Mouse (Mus musculus): ENCODE measurements around the gene Fbxl15. TPM values are rescaled to one million over a fixed set of nuclear protein-coding genes. Genes with fewer than 3 reads are reported as not detected.

Gene Fbxl15
- 10.4 and 11.8 TPM in 2 replicates for polyA plus RNA-seq (2014; fragmentation: Nextera tagmentation; extraction: Ambion mirVana)

GRCm38 (mm10) chr19:46328081-46329030, at the start of gene Fbxl15:
TSS of gene Fbxl15 (plus strand) at chr19:46328184.
- ATAC-seq (ENCODE audit: insufficient number of reproducible peaks, insufficient read depth, low FRiP score, low read depth): peak; percentile 86
- WGBS: under 1% methylated on average over 81 of the region's 81 CpGs
- peak within 1 kb of the TSS; percentile 64 to 73 for H3K4me3 ChIP-seq (ENCODE audit: control insufficient read depth in 1 of 2, insufficient read depth in 1 of 2, low read depth in 1 of 2, low read length in 2 of 2)
- peak within 1 kb of the TSS; percentile 66 for H3K9ac ChIP-seq (ENCODE audit: low read length)
- H3K4me1 ChIP-seq (ENCODE audit: control insufficient read depth in 2 of 2, insufficient read depth in 2 of 2, low read length in 2 of 2): peaks cover 8 to 19% of the 10 kb centered on the region in 2 experiments
- H3K4me2 ChIP-seq (ENCODE audit: low read length): peak within 1 kb of the TSS; percentile 100
- peak within 1 kb of the TSS; percentile 69 to 81 for H3K27ac ChIP-seq (replicated peaks in 1 of 2; ENCODE audit: control insufficient read depth in 1 of 2, insufficient read depth in 1 of 2, low read depth in 2 of 2, low read length in 2 of 2)
- H3K9me3 ChIP-seq (ENCODE audit: control insufficient read depth, low read length): no peaks in the 10 kb centered on the region
- peaks cover 43% of the 10 kb centered on the region for H3K27me3 ChIP-seq (ENCODE audit: control insufficient read depth, insufficient read depth, low read length)
- H3K36me3 ChIP-seq (ENCODE audit: control insufficient read depth, insufficient read depth, low read length): peaks cover 25% of the 10 kb centered on the region

DNA sequence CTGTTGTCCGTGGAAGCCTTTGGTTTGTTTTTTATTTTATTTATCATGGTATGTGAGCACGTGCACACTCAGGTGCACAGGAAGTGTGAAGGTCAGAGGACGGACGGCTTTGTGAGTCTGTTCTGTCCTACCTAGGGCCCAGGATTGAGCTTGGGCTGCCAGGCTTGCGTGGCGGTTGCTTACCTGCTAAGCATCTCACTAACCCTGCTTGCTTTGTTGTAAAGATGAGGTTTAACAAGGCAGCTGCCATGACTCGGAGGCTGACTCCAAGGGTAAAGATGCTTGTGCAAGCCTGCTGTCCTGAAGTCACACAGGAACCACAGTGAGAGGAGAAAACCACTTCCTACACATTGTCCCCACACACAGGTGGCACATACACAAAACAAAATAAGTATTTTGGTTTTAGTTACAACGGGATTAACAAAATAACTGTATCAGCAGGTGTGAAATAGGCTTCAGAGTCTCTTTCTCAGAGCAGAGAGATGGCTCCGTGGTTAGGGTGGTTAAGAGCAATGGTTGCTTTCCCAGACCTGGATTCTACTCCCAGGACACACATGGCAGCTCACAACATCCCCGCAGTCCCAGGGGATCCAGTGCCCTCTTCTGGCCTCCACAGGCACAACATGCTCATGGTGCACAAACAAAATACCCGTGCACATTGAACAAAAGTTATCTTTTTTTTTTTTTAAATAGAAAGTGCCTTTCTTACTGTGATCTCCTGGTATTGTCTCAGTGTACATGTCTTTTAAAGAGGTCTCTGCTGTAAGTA, 45.7 kb upstream of the Fbxl15 start:
- no peak for ATAC-seq (ENCODE audit: insufficient number of reproducible peaks, insufficient read depth, low FRiP score, low read depth)
- Histone ChIP-seq H3K36me3 (ENCODE audit: control insufficient read depth, insufficient read depth, low read length) (peaks cover 98% of the 10 kb centered on the region), H3K27ac (replicated peaks in 1 of 2; ENCODE audit: control insufficient read depth in 1 of 2, insufficient read depth in 1 of 2, low read depth in 2 of 2, low read length in 2 of 2) (no peak overlapping the region), H3K4me2 (ENCODE audit: low read length) (no peak overlapping the region), H3K4me3 (ENCODE audit: control insufficient read depth in 1 of 2, insufficient read depth in 1 of 2, low read depth in 1 of 2, low read length in 2 of 2) (no peak overlapping the region), H3K4me1 (ENCODE audit: control insufficient read depth in 2 of 2, insufficient read depth in 2 of 2, low read length in 2 of 2) (no peaks in the 10 kb centered on the region), H3K27me3 (ENCODE audit: control insufficient read depth, insufficient read depth, low read length) (no peaks in the 10 kb centered on the region), H3K9me3 (ENCODE audit: control insufficient read depth, low read length) (no peaks in the 10 kb centered on the region), H3K9ac (ENCODE audit: low read length) (no peak overlapping the region)
- 93% methylated on average over 11 of the region's 11 CpGs for WGBS

DNA sequence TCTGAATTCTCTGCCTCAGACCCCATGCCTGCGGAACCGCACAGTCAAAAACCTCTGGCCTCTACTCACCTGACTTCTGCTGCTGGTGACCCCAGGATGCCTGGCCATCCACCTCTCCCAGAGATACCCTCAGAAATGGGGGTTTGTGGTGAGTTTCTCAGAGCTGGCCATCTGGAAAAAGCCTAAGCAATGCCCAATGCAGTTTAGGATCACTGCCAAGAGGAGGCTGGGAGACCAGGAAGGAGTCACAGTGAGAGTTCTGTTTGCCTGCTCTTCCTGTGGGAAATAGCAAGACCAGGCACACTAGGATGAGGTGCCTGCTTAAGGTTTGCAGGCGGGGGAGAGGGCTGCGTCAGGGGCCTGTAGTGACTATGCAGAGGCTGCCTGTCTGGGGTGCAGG, 43.3 kb upstream of the Fbxl15 start:
- Histone ChIP-seq H3K36me3 (ENCODE audit: control insufficient read depth, insufficient read depth, low read length) (peaks cover 77% of the 10 kb centered on the region), H3K4me3 (ENCODE audit: control insufficient read depth in 1 of 2, insufficient read depth in 1 of 2, low read depth in 1 of 2, low read length in 2 of 2) (no peak overlapping the region), H3K4me1 (ENCODE audit: control insufficient read depth in 2 of 2, insufficient read depth in 2 of 2, low read length in 2 of 2) (no peaks in the 10 kb centered on the region), H3K27me3 (ENCODE audit: control insufficient read depth, insufficient read depth, low read length) (no peaks in the 10 kb centered on the region), H3K9me3 (ENCODE audit: control insufficient read depth, low read length) (no peaks in the 10 kb centered on the region), H3K9ac (ENCODE audit: low read length) (no peak overlapping the region), H3K4me2 (ENCODE audit: low read length) (no peak overlapping the region), H3K27ac (replicated peaks in 1 of 2; ENCODE audit: control insufficient read depth in 1 of 2, insufficient read depth in 1 of 2, low read depth in 2 of 2, low read length in 2 of 2) (no peak overlapping the region)
- WGBS: 91% methylated on average over 4 of the region's 4 CpGs
- no peak for ATAC-seq (ENCODE audit: insufficient number of reproducible peaks, insufficient read depth, low FRiP score, low read depth)

DNA sequence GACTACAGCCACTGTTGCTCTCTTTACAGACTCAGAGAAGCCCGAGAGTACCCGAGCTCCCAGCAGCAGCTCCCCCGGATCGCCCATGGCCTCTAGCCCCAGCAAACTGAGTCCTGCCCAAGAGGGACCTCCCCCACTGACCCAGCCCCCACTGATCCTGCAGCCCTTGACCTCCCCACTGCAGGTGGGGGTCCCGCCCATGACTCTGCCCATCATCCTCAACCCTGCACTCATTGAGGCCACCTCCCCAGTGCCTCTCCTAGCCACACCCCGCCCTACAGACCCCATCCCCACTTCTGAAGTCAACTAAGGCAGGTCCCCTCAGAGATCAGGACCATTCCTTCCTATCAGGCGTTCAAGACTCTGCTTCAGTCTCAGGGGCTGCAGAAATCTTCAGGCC, 42.4 kb upstream of the Fbxl15 start:
- H3K36me3 ChIP-seq (ENCODE audit: control insufficient read depth, insufficient read depth, low read length): peaks cover 68% of the 10 kb centered on the region
- H3K9me3 ChIP-seq (ENCODE audit: control insufficient read depth, low read length): no peaks in the 10 kb centered on the region
- H3K4me2 ChIP-seq (ENCODE audit: low read length): no peak overlapping the region
- H3K4me1 ChIP-seq (ENCODE audit: control insufficient read depth in 2 of 2, insufficient read depth in 2 of 2, low read length in 2 of 2): no peaks in the 10 kb centered on the region
- H3K27me3 ChIP-seq (ENCODE audit: control insufficient read depth, insufficient read depth, low read length): no peaks in the 10 kb centered on the region
- WGBS: 82% methylated on average over 7 of the region's 7 CpGs
- H3K9ac ChIP-seq (ENCODE audit: low read length): no peak overlapping the region
- H3K4me3 ChIP-seq (ENCODE audit: control insufficient read depth in 1 of 2, insufficient read depth in 1 of 2, low read depth in 1 of 2, low read length in 2 of 2): no peak overlapping the region
- no peak overlapping the region for H3K27ac ChIP-seq (replicated peaks in 1 of 2; ENCODE audit: control insufficient read depth in 1 of 2, insufficient read depth in 1 of 2, low read depth in 2 of 2, low read length in 2 of 2)
- ATAC-seq (ENCODE audit: insufficient number of reproducible peaks, insufficient read depth, low FRiP score, low read depth): no peak

- no peak overlapping the region for H3K4me2 ChIP-seq (ENCODE audit: low read length)
- no peaks in the 10 kb centered on the region for H3K9me3 ChIP-seq (ENCODE audit: control insufficient read depth, low read length)
- H3K27me3 ChIP-seq (ENCODE audit: control insufficient read depth, insufficient read depth, low read length): no peaks in the 10 kb centered on the region
- H3K27ac ChIP-seq (replicated peaks in 1 of 2; ENCODE audit: control insufficient read depth in 1 of 2, insufficient read depth in 1 of 2, low read depth in 2 of 2, low read length in 2 of 2): no peak overlapping the region
- no peak overlapping the region for H3K9ac ChIP-seq (ENCODE audit: low read length)
- 86% methylated on average over 6 of the region's 6 CpGs for WGBS
- H3K4me1 ChIP-seq (ENCODE audit: control insufficient read depth in 2 of 2, insufficient read depth in 2 of 2, low read length in 2 of 2): no peaks in the 10 kb centered on the region
- peaks cover 63% of the 10 kb centered on the region for H3K36me3 ChIP-seq (ENCODE audit: control insufficient read depth, insufficient read depth, low read length)
- ATAC-seq (ENCODE audit: insufficient number of reproducible peaks, insufficient read depth, low FRiP score, low read depth): no peak
- no peak overlapping the region for H3K4me3 ChIP-seq (ENCODE audit: control insufficient read depth in 1 of 2, insufficient read depth in 1 of 2, low read depth in 1 of 2, low read length in 2 of 2)
Observed at GRCm38 (mm10) chr19:46286047-46286446, 41.9 kb upstream of the Fbxl15 start.

DNA sequence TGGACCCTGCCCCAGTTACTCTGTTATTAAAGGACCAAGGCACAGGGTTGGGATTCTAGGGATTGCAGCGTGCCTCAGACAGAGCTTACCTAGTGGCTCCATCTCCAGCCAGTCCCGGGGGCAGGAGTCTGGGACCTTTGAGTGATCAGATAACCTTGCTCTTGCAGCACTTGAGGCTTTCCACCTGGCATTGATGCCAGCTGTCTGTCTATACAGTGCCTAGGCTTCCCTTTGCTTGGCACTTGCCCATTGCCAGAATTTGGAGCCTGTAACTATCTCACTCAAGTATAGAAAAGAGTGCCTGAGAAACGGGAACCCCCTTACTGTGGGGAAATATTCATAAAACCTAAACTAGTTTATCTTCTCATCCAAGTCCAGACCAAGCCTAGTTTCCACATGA, 41.1 kb upstream of the Fbxl15 start:
- no peak overlapping the region for H3K4me3 ChIP-seq (ENCODE audit: control insufficient read depth in 1 of 2, insufficient read depth in 1 of 2, low read depth in 1 of 2, low read length in 2 of 2)
- no peak overlapping the region for H3K9ac ChIP-seq (ENCODE audit: low read length)
- WGBS: 74% methylated on average over 3 of the region's 3 CpGs
- H3K36me3 ChIP-seq (ENCODE audit: control insufficient read depth, insufficient read depth, low read length): peaks cover 55% of the 10 kb centered on the region
- no peak overlapping the region for H3K4me2 ChIP-seq (ENCODE audit: low read length)
- H3K9me3 ChIP-seq (ENCODE audit: control insufficient read depth, low read length): no peaks in the 10 kb centered on the region
- H3K4me1 ChIP-seq (ENCODE audit: control insufficient read depth in 2 of 2, insufficient read depth in 2 of 2, low read length in 2 of 2): no peaks in the 10 kb centered on the region
- no peak for ATAC-seq (ENCODE audit: insufficient number of reproducible peaks, insufficient read depth, low FRiP score, low read depth)
- H3K27ac ChIP-seq (replicated peaks in 1 of 2; ENCODE audit: control insufficient read depth in 1 of 2, insufficient read depth in 1 of 2, low read depth in 2 of 2, low read length in 2 of 2): no peak overlapping the region
- H3K27me3 ChIP-seq (ENCODE audit: control insufficient read depth, insufficient read depth, low read length): no peaks in the 10 kb centered on the region

GRCm38 (mm10) chr19:46287566-46287965, 40.4 kb upstream of the Fbxl15 start:
- 79% methylated on average over 3 of the region's 3 CpGs for WGBS
- no peak overlapping the region for H3K9ac ChIP-seq (ENCODE audit: low read length)
- peaks cover 48% of the 10 kb centered on the region for H3K36me3 ChIP-seq (ENCODE audit: control insufficient read depth, insufficient read depth, low read length)
- no peaks in the 10 kb centered on the region for H3K9me3 ChIP-seq (ENCODE audit: control insufficient read depth, low read length)
- H3K4me1 ChIP-seq (ENCODE audit: control insufficient read depth in 2 of 2, insufficient read depth in 2 of 2, low read length in 2 of 2): no peaks in the 10 kb centered on the region
- H3K4me3 ChIP-seq (ENCODE audit: control insufficient read depth in 1 of 2, insufficient read depth in 1 of 2, low read depth in 1 of 2, low read length in 2 of 2): no peak overlapping the region
- H3K4me2 ChIP-seq (ENCODE audit: low read length): no peak overlapping the region
- no peak overlapping the region for H3K27ac ChIP-seq (replicated peaks in 1 of 2; ENCODE audit: control insufficient read depth in 1 of 2, insufficient read depth in 1 of 2, low read depth in 2 of 2, low read length in 2 of 2)
- peaks cover 5% of the 10 kb centered on the region; the same call in 1 of the 2 replicates for H3K27me3 ChIP-seq (ENCODE audit: control insufficient read depth, insufficient read depth, low read length)
- ATAC-seq (ENCODE audit: insufficient number of reproducible peaks, insufficient read depth, low FRiP score, low read depth): no peak
